Comparison of ENCODE assay signal across 15 mouse cellular contexts in genomic region chr6:54866731-54867410, GRCm38 (mm10). TPM values are rescaled to one million over a fixed set of nuclear protein-coding genes. Genes with fewer than 3 reads are reported as not detected.
DNase-seq lines count a peak whose midpoint lies in the region; ATAC-seq and TF ChIP-seq lines count a peak whose summit lies in the region.
"Had no signal": no experiment of that assay in that cellular context is flagged by ENCODE, and none has a peak within 500 bp of the region (broad histone marks: within the 10 kb centered on the region; RNA-seq: fewer than 3 reads in every experiment).

No protein-coding gene starts in this region.

- H3K79me2 ChIP-seq in C2C12 (ENCODE audit: control insufficient read depth, insufficient read depth) (peaks cover 25% of the 10 kb centered on the region), macrophage (ENCODE audit: inconsistent target) (peaks cover 82% of the 10 kb centered on the region)

- H3K36me3 ChIP-seq in heart, embryonic 14.5 days (ENCODE audit: control insufficient read depth, insufficient read depth, low read length): peaks cover 5% of the 10 kb centered on the region; the same call in 1 of the 2 replicates
- no peaks in the 10 kb centered on the region for H3K36me3 ChIP-seq in C2C12 (ENCODE audit: control insufficient read depth, insufficient read depth)
- 0 out of 2 replicates have a peak, but pooled peaks cover 7% of the 10 kb centered on the region for H3K36me3 ChIP-seq in macrophage (ENCODE audit: inconsistent target)
- H3K36me3 ChIP-seq: embryonic facial prominence, embryonic 15.5 days; liver, embryonic 13.5 days; midbrain, embryonic 12.5 days had no signal

- intact Hi-C loops in heart, postnatal 25 days (cut with DNase I): no loop called here

- no peak overlapping the region for H3K4me2 ChIP-seq in heart, embryonic 14.5 days (ENCODE audit: low read length)
- H3K4me2 ChIP-seq: embryonic facial prominence, embryonic 15.5 days; heart, embryonic 11.5 days; kidney, embryonic 15.5 days; liver, embryonic 13.5 days; midbrain, embryonic 12.5 days had no signal

- TF ChIP-seq POLR2A in bone marrow macrophage, adult 2 months (IDR thresholded peaks at IDR 0.05; ENCODE audit: borderline replicate concordance, low read depth, low read length): no peak

- WGBS in heart, embryonic 14.5 days: 51% methylated on average over 5 of the region's 5 CpGs
- 67% methylated on average over 5 of the region's 5 CpGs for WGBS in macrophage (ENCODE audit: missing documents)

- no peak overlapping the region for H3ac ChIP-seq in C2C12 (ENCODE audit: control insufficient read depth, insufficient read length, low read depth)

- peak overlapping the region; percentile 45 to 62; a peak in 3 of 4 replicates for H3K27ac ChIP-seq in heart, embryonic 14.5 days (replicated peaks in 1 of 2; ENCODE audit: control insufficient read depth in 1 of 2, insufficient read depth in 1 of 2, low read depth in 2 of 2, low read length in 2 of 2)
- H3K27ac ChIP-seq in bone marrow macrophage, adult 2 months (ENCODE audit: insufficient read depth, low read depth, low read length): peak overlapping the region; percentile 49
- H3K27ac ChIP-seq in macrophage: peak overlapping the region; percentile 70
- H3K27ac ChIP-seq: embryonic facial prominence, embryonic 15.5 days; kidney, embryonic 15.5 days; liver, embryonic 13.5 days; midbrain, embryonic 12.5 days had no signal

- TF ChIP-seq CTCF in C2C12 (IDR thresholded peaks at IDR 0.05; ENCODE audit: control insufficient read depth, insufficient read depth, insufficient read length): no peak
- TF ChIP-seq CTCF in bone marrow macrophage, adult 2 months (IDR thresholded peaks at IDR 0.05; ENCODE audit: low read depth, low read length): no peak

- peaks cover 5 to 15% of the 10 kb centered on the region in 2 experiments for H3K4me1 ChIP-seq in heart, embryonic 14.5 days (ENCODE audit: control insufficient read depth in 2 of 2, insufficient read depth in 2 of 2, low read length in 2 of 2)
- peaks cover 14% of the 10 kb centered on the region for H3K4me1 ChIP-seq in bone marrow macrophage, adult 2 months (ENCODE audit: control insufficient read depth, insufficient read depth, low read length)
- H3K4me1 ChIP-seq: embryonic facial prominence, embryonic 15.5 days; kidney, embryonic 15.5 days; midbrain, embryonic 12.5 days had no signal

- no peak overlapping the region for H3K4me3 ChIP-seq in heart, embryonic 14.5 days (ENCODE audit: control insufficient read depth in 1 of 2, insufficient read depth in 1 of 2, low read depth in 1 of 2, low read length in 2 of 2)
- H3K4me3 ChIP-seq in C2C12 (ENCODE audit: insufficient read depth, poor library complexity, severe bottlenecking): no peak overlapping the region
- no peak overlapping the region for H3K4me3 ChIP-seq in bone marrow macrophage, adult 2 months (ENCODE audit: insufficient read depth, low read length)
- no peak overlapping the region for H3K4me3 ChIP-seq in macrophage (ENCODE audit: inconsistent target)
- H3K4me3 ChIP-seq: embryonic facial prominence, embryonic 15.5 days; kidney, embryonic 15.5 days; liver, embryonic 13.5 days; midbrain, embryonic 12.5 days had no signal

- no peak for ATAC-seq in heart, embryonic 14.5 days (ENCODE audit: insufficient number of reproducible peaks, insufficient read depth, low FRiP score, low read depth)

- H3K27me3 ChIP-seq in heart, embryonic 14.5 days (ENCODE audit: control insufficient read depth, insufficient read depth, low read length): no peaks in the 10 kb centered on the region
- no peaks in the 10 kb centered on the region for H3K27me3 ChIP-seq in C2C12 (ENCODE audit: control insufficient read depth, insufficient read depth, insufficient read length)
- H3K27me3 ChIP-seq: embryonic facial prominence, embryonic 15.5 days; kidney, embryonic 15.5 days; liver, embryonic 13.5 days; midbrain, embryonic 12.5 days had no signal

- no peaks in the 10 kb centered on the region for H3K79me3 ChIP-seq in C2C12 (ENCODE audit: low read depth)

- no peak for DNase-seq in heart, postnatal 25 days (ENCODE audit: low spot score)
- no peak for DNase-seq in layer of hippocampus, postnatal 14 days (ENCODE audit: low spot score in 2 of 2)
- DNase-seq in right cerebral cortex, postnatal 4 days: no peak
- DNase-seq in right cerebral cortex, postnatal 36 days (ENCODE audit: low spot score in 2 of 2): no peak
- DNase-seq: adrenal gland, adult 8-10 months; cerebellum, adult 18-20 months; liver, embryonic 13.5 days had no signal

- H3K9ac ChIP-seq in heart, embryonic 14.5 days (ENCODE audit: low read length): no peak overlapping the region
- H3K9ac ChIP-seq: embryonic facial prominence, embryonic 15.5 days; kidney, embryonic 15.5 days; liver, embryonic 13.5 days; midbrain, embryonic 12.5 days had no signal

- H3K9me3 ChIP-seq in heart, embryonic 14.5 days (ENCODE audit: control insufficient read depth, low read length): no peaks in the 10 kb centered on the region
- H3K9me3 ChIP-seq: embryonic facial prominence, embryonic 15.5 days; kidney, embryonic 15.5 days; liver, embryonic 13.5 days; midbrain, embryonic 12.5 days had no signal

TF ChIP-seq in C2C12, 6 proteins besides CTCF, POLR2A, EP300 and RAD21:
- no peak for TF ChIP-seq MYOD1 (IDR thresholded peaks at IDR 0.05; ENCODE audit: control insufficient read depth, insufficient read length, low read depth)
- peak; percentile 78 for TF ChIP-seq FOSL1 (IDR thresholded peaks at IDR 0.05; ENCODE audit: insufficient read depth, low read length, poor library complexity, severe bottlenecking)
- no peak for TF ChIP-seq CEBPB (IDR thresholded peaks at IDR 0.05; ENCODE audit: low read depth)
- no peak for TF ChIP-seq MAX (IDR thresholded peaks at IDR 0.05)
- peak; percentile 98 for TF ChIP-seq USF1 (IDR thresholded peaks at IDR 0.05; ENCODE audit: low read depth)
- TF ChIP-seq MYOG (IDR thresholded peaks at IDR 0.05; ENCODE audit: control insufficient read depth, extremely low read depth, insufficient read length): no peak

RNA-seq across cellular contexts. Expression of gene Znrf2, which starts 50.2 kb away (rescaled TPM):
- polyA plus RNA-seq in heart, embryonic 14.5 days (2014; fragmentation: Nextera tagmentation; extraction: Ambion mirVana): 3.8 TPM in 2 replicates
- total RNA-seq in heart, postnatal 25 days (2021): 10 to 100 TPM; 17.2 to 17.6 TPM
- polyA plus RNA-seq in C2C12 (2012; fragmentation: generic; extraction: Trizol) (3.1 TPM), macrophage (2018) (22.2 to 54.9 TPM (median 37.6 TPM) in 3 replicates)
- 104 and 108 TPM in 2 replicates for polyA plus RNA-seq in bone marrow macrophage, adult 2 months (2012; ENCODE audit: insufficient read depth, insufficient read length, missing spikeins)
- 10 to 100 TPM; 23.1 to 75.5 (median 49.6) TPM for total RNA-seq in macrophage (2018; cell fraction: chromatin; rRNA removed)
- total RNA-seq in macrophage (2018; cell fraction: cytosol; rRNA removed): 10 to 100 TPM; 34.2 to 77.1 (median 53.5) TPM
- total RNA-seq in macrophage (2018; cell fraction: nucleus; rRNA removed): 100 to 1,000 TPM in 1 of 26 experiments, 10 to 100 TPM in 25; 37.5 to 103 (median 51.2) TPM
- total RNA-seq in layer of hippocampus, postnatal 14 days (2021): 10 to 100 TPM; 30.7 to 31.5 TPM
